In genomic region chr4:43170028-43170427, GRCm38 (mm10) we compare ENCODE assay signal across 27 mouse cellular contexts.
"Had no signal": no experiment of that assay in that cellular context is flagged by ENCODE, and none has a peak within 500 bp of the region (broad histone marks: within the 10 kb centered on the region; RNA-seq: fewer than 3 reads in every experiment).

No protein-coding gene starts in this region.

- H3K27me3 ChIP-seq: limb, embryonic 12.5 days; limb, embryonic 13.5 days; limb, embryonic 15.5 days; liver, embryonic 12.5 days; liver, embryonic 13.5 days; liver, embryonic 15.5 days; lung, embryonic 15.5 days; megakaryocyte, embryonic 14.5 days; midbrain, embryonic 12.5 days; midbrain, embryonic 13.5 days; midbrain, embryonic 15.5 days had no signal

- H3K4me3 ChIP-seq: limb, embryonic 10.5 days; limb, embryonic 12.5 days; limb, embryonic 13.5 days; limb, embryonic 15.5 days; liver, embryonic 12.5 days; liver, embryonic 13.5 days; liver, embryonic 15.5 days; lung, embryonic 15.5 days; megakaryocyte, embryonic 14.5 days; midbrain, embryonic 10.5 days; midbrain, embryonic 12.5 days; midbrain, embryonic 13.5 days; midbrain, embryonic 15.5 days; myocyte had no signal

- H3K27ac ChIP-seq: limb, embryonic 10.5 days; limb, embryonic 12.5 days; limb, embryonic 13.5 days; limb, embryonic 15.5 days; liver, embryonic 12.5 days; liver, embryonic 13.5 days; liver, embryonic 14.5 days; liver, embryonic 15.5 days; lung, embryonic 15.5 days; macrophage; midbrain, embryonic 10.5 days; midbrain, embryonic 12.5 days; midbrain, embryonic 13.5 days; midbrain, embryonic 15.5 days had no signal

- H3K36me3 ChIP-seq: limb, embryonic 10.5 days; limb, embryonic 12.5 days; limb, embryonic 13.5 days; limb, embryonic 15.5 days; liver, embryonic 12.5 days; liver, embryonic 13.5 days; liver, embryonic 15.5 days; lung, embryonic 15.5 days; midbrain, embryonic 10.5 days; midbrain, embryonic 12.5 days; midbrain, embryonic 15.5 days had no signal

- H3K9ac ChIP-seq: limb, embryonic 12.5 days; limb, embryonic 13.5 days; limb, embryonic 15.5 days; liver, embryonic 12.5 days; liver, embryonic 13.5 days; liver, embryonic 14.5 days; liver, embryonic 15.5 days; liver, postnatal 0 days; lung, embryonic 14.5 days; lung, embryonic 15.5 days; midbrain, embryonic 12.5 days; midbrain, embryonic 13.5 days; midbrain, embryonic 15.5 days had no signal

- H3K4me1 ChIP-seq: limb, embryonic 10.5 days; limb, embryonic 12.5 days; limb, embryonic 13.5 days; limb, embryonic 15.5 days; liver, embryonic 12.5 days; liver, embryonic 13.5 days; liver, embryonic 15.5 days; lung, embryonic 15.5 days; megakaryocyte, embryonic 14.5 days; midbrain, embryonic 12.5 days; midbrain, embryonic 13.5 days; midbrain, embryonic 15.5 days had no signal

- H3K9me3 ChIP-seq: limb, embryonic 10.5 days; limb, embryonic 12.5 days; limb, embryonic 13.5 days; limb, embryonic 15.5 days; liver, embryonic 12.5 days; liver, embryonic 13.5 days; liver, embryonic 15.5 days; lung, embryonic 15.5 days; megakaryocyte, embryonic 14.5 days; midbrain, embryonic 10.5 days; midbrain, embryonic 12.5 days; midbrain, embryonic 13.5 days; midbrain, embryonic 15.5 days had no signal

- DNase-seq: left cerebral cortex, postnatal 4 days; liver; liver, embryonic 13.5 days; liver, postnatal 0 days; lung, adult 18-20 months; lung, adult 2 months; lung, embryonic 14.5 days; lung, postnatal 10 days; lung, postnatal 14 days; lung, postnatal 36 days; lung, postnatal 4 days; midbrain, embryonic 14.5 days had no signal
